8 mouse cellular contexts compared by ENCODE assay signal in genomic region chr13:54788740-54789560, GRCm38 (mm10). TPM values are rescaled to one million over a fixed set of nuclear protein-coding genes. Genes with fewer than 3 reads are reported as not detected.
DNase-seq lines count a peak whose midpoint lies in the region; ATAC-seq and TF ChIP-seq lines count a peak whose summit lies in the region.

Gene Tspan17, plus strand, starts transcription at chr13:54789377.

- H3K9me3 ChIP-seq in ES-E14 (ENCODE audit: control insufficient read depth, insufficient read depth, low read depth, low read length), result no peaks in the 10 kb centered on the region
- H3K9me3 ChIP-seq in forebrain, embryonic 15.5 days, result no peaks in the 10 kb centered on the region

- peak within 1 kb of the TSS; percentile 72 for H3K9ac ChIP-seq in ES-E14 (ENCODE audit: insufficient read depth, low read depth, low read length, poor library complexity, severe bottlenecking)
- H3K9ac ChIP-seq in forebrain, embryonic 15.5 days (replicated peaks), result peak within 1 kb of the TSS; percentile 54

- intact Hi-C loops in heart, postnatal 25 days (cut with DNase I), result no loop called here

- peak; percentile 75 for ATAC-seq in forebrain, embryonic 15.5 days (replicated peaks)
- peak; percentile 82 for ATAC-seq in neutrophil, adult 5-6 weeks (ENCODE audit: extremely low read depth, insufficient number of reproducible peaks, low FRiP score, poor library complexity, severe bottlenecking)

- peak within 1 kb of the TSS; percentile 98 for H3K4me2 ChIP-seq in forebrain, embryonic 15.5 days (replicated peaks)

- no peaks in the 10 kb centered on the region for H3K36me3 ChIP-seq in ES-E14 (ENCODE audit: control insufficient read depth, insufficient read depth, low read length, poor library complexity, severe bottlenecking)
- no peaks in the 10 kb centered on the region for H3K36me3 ChIP-seq in forebrain, embryonic 15.5 days

- H3K27ac ChIP-seq in ES-E14 (ENCODE audit: insufficient read depth, low read depth, low read length, poor library complexity, severe bottlenecking), result peak within 1 kb of the TSS; percentile 70
- no peak within 1 kb of the TSS for H3K27ac ChIP-seq in forebrain, embryonic 15.5 days (replicated peaks)

- in situ Hi-C loops in ES-E14 (cut with MboI; ENCODE audit: low sequenced_read_pairs in 2 of 2, unreplicated experiment in 2 of 2), result no loop called here

- H3K4me3 ChIP-seq in ES-E14 (ENCODE audit: insufficient read depth in 1 of 2, low read depth in 1 of 2, low read length in 2 of 2, poor library complexity in 1 of 2, severe bottlenecking in 1 of 2), result peak within 1 kb of the TSS; percentile 79 to 95
- peak within 1 kb of the TSS; percentile 51 for H3K4me3 ChIP-seq in forebrain, embryonic 15.5 days
- H3K4me3 ChIP-seq in lung, adult 2 months (replicated peaks; ENCODE audit: extremely low read depth, low read depth, low read length), result peak within 1 kb of the TSS; percentile 92

- TF ChIP-seq CTCF in lung, adult 2 months (IDR thresholded peaks at IDR 0.05; ENCODE audit: insufficient read depth, low read length), result no peak

- peaks cover 9% of the 10 kb centered on the region for H3K27me3 ChIP-seq in forebrain, embryonic 15.5 days

- WGBS in forebrain, embryonic 15.5 days, result 3% methylated on average over 48 of the region's 49 CpGs
- 1% methylated on average over 47 of the region's 49 CpGs for WGBS in lung, adult 2 months

- TF ChIP-seq POLR2A in lung, adult 2 months (IDR thresholded peaks at IDR 0.05; ENCODE audit: borderline replicate concordance, extremely low read depth, low read depth, low read length), result 0 out of 2 replicates have a peak, but pooled peaks have one; percentile 30

- peaks cover 4 to 28% of the 10 kb centered on the region in 2 experiments; a peak in 2 of 4 replicates for H3K4me1 ChIP-seq in ES-E14 (ENCODE audit: control insufficient read depth in 2 of 2, insufficient read depth in 2 of 2, low read length in 2 of 2, poor library complexity in 1 of 2)
- H3K4me1 ChIP-seq in forebrain, embryonic 15.5 days, result peaks cover 17% of the 10 kb centered on the region
- H3K4me1 ChIP-seq in lung, adult 2 months (ENCODE audit: control insufficient read depth, insufficient read depth, low read length), result peaks cover 8% of the 10 kb centered on the region

- peak; percentile 100 for DNase-seq in ES-E14 (ENCODE audit: low read depth, low spot score)
- peak; percentile 99 for DNase-seq in cerebellum, adult 11-12 months
- peak; percentile 94 for DNase-seq in heart, postnatal 25 days (ENCODE audit: low spot score)
- peak; percentile 94 to 96 for DNase-seq in layer of hippocampus, adult 18-20 months (ENCODE audit: low spot score in 2 of 2)
- DNase-seq in lung, adult 2 months, result peak; percentile 97
- peak; percentile 66 to 72 for DNase-seq in thymus, adult 18-20 months

TF ChIP-seq in ES-E14, 5 proteins besides CTCF, POLR2A, EP300 and RAD21:
- peak; percentile 94 for TF ChIP-seq ZNF384 (IDR thresholded peaks at IDR 0.05; ENCODE audit: low read depth, low read length)
- TF ChIP-seq HCFC1 (IDR thresholded peaks at IDR 0.05; ENCODE audit: borderline replicate concordance, insufficient read depth, low read length), result no peak

RNA-seq across cellular contexts. Expression of gene Tspan17, which starts in this region (rescaled TPM):
- 9.8 and 10.4 TPM in 2 replicates for total RNA-seq in ES-E14 (2012; rRNA removed)
- polyA plus RNA-seq in forebrain, embryonic 15.5 days (2015; fragmentation: Nextera tagmentation; extraction: Ambion mirVana), result 20.5 and 22.9 TPM in 2 replicates
- 10 to 100 TPM in 1 of 2 experiments, 1 to 10 TPM in 1; 8.6 to 12.3 TPM for total RNA-seq in heart, postnatal 25 days (2021)
- 10 to 100 TPM; 75.8 to 78.0 TPM for total RNA-seq in layer of hippocampus, adult 18-20 months (2021)
- polyA plus RNA-seq in lung, adult 2 months (2012; rRNA removed), result 32.1 and 34.7 TPM in 2 replicates
- total RNA-seq in neutrophil, adult 5-6 weeks (2017), result 1.4 and 2.1 TPM in 2 replicates
